Mouse (Mus musculus) testis, adult 2 months (tissue): ENCODE measurements around the gene Hoxc6.

Experiments
- CTCF ChIP-seq: fragments of 200-500 bp; IDR thresholded peaks from 2 replicates; pipeline ENCODE4 v1.5.1; 2012; ENCODE audit warnings: low read depth, mild to moderate bottlenecking, inconsistent platforms, low read length, moderate library complexity; ENCODE audit not compliant: control insufficient read depth, insufficient read depth, insufficient replicate concordance
- POLR2A ChIP-seq: fragments of 200-500 bp; IDR thresholded peaks from 2 replicates; pipeline ENCODE4 v1.6.1; 2012; ENCODE audit warnings: low read depth, mild to moderate bottlenecking, inconsistent platforms, low read length, moderate library complexity; ENCODE audit not compliant: control insufficient read depth

DNA sequence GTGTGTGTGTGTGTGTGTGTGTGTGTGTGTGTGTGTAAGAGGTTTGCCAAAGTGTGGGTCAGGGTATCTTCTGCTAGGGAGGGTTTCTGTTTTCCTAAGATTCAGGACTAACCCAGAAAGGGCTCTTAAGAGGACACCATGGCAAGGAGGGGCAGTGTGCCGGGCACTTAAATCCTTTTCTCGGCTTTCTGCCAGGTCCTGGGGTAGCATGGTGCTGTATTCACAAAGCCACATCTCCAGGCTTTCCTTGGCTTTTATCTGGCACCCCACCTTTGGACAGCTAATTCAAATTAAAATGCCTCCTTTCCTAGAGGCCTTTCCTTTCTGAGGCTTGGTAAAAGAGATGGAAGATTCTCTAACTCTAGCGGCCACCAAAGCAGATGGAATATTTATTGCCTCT, 41.6 kb downstream of the Hoxc6 start:
- no peak for TF ChIP-seq CTCF
- no peak for TF ChIP-seq POLR2A
